Comparison of ENCODE assay signal across 12 mouse cellular contexts in the genomic region with DNA sequence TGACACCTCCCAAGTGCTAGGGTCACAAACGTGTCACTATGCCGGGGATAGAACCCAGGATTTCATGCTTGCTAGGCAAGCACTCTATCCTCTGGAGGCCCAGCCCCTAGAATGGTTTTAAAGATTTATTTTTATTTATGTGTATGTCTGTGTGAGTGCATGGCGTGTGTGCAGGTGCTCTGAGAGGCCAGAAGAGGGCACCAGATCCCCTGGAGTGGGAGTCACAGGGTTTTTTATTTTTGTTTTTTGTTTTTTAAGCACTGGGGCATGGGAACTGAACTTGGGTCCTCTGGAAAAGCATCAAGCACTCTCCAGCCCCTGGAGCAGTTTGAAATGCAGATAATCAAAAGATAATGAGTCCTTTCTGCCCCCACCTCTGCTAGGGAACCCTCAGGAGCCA. TPM values are rescaled to one million over a fixed set of nuclear protein-coding genes. Genes with fewer than 3 reads are reported as not detected.
DNase-seq lines count a peak whose midpoint lies in the region; ATAC-seq and TF ChIP-seq lines count a peak whose summit lies in the region.
"Had no signal": no experiment of that assay in that cellular context is flagged by ENCODE, and none has a peak within 500 bp of the region (broad histone marks: within the 10 kb centered on the region; RNA-seq: fewer than 3 reads in every experiment).

No protein-coding gene starts in this region.

- peaks cover 4% of the 10 kb centered on the region; the same call in 1 of the 2 replicates for H3K9me3 ChIP-seq in liver, embryonic 12.5 days (replicated peaks)
- H3K9me3 ChIP-seq in MEL (replicated peaks; ENCODE audit: insufficient read depth, low read length), result no peaks in the 10 kb centered on the region
- H3K9me3 ChIP-seq: forebrain, embryonic 10.5 days had no signal

- no peak overlapping the region for H3K4me3 ChIP-seq in liver, adult 2 months (ENCODE audit: insufficient read depth, low read depth, low read length)
- no peak overlapping the region for H3K4me3 ChIP-seq in liver, embryonic 12.5 days
- H3K4me3 ChIP-seq in MEL (ENCODE audit: control insufficient read depth in 1 of 2, insufficient read depth in 1 of 2, low read depth in 2 of 2, low read length in 2 of 2), result no peak overlapping the region
- H3K4me3 ChIP-seq: forebrain, embryonic 10.5 days had no signal

- ATAC-seq in liver, embryonic 12.5 days, result no peak
- peak; percentile 34; the same call in 1 of the 2 replicates for ATAC-seq in erythroblast, adult 5-6 weeks (replicated peaks; ENCODE audit: low FRiP score, poor library complexity, severe bottlenecking)
- no peak for ATAC-seq in erythroid progenitor cell, adult 5-6 weeks (replicated peaks; ENCODE audit: low FRiP score, poor library complexity, severe bottlenecking)
- ATAC-seq: Patski had no signal

- WGBS in liver, adult 2 months, result 90% methylated on average over 3 of the region's 3 CpGs
- 64% methylated on average over 3 of the region's 3 CpGs for WGBS in liver, embryonic 12.5 days (ENCODE audit: insufficient replicate concordance)

- DNase-seq in cerebellum, postnatal 10 days, result peak; percentile 66 to 77
- DNase-seq in cerebellum, adult 18-20 months, result no peak
- DNase-seq in liver, adult 2 months (ENCODE audit: extremely low read depth, low read depth, low spot score), result peak; percentile 14
- peak; percentile 38 for DNase-seq in MEL (ENCODE audit: low read depth, low spot score)
- no peak for DNase-seq in adrenal gland, adult 8-10 months
- DNase-seq: B cell, adult 2 months had no signal

- TF ChIP-seq EP300 in MEL (IDR thresholded peaks at IDR 0.05; ENCODE audit: low read depth in 1 of 2, low read length in 2 of 2), result no peak

- no peak overlapping the region for H3K27ac ChIP-seq in liver, adult 2 months (replicated peaks; ENCODE audit: insufficient read depth, low read depth, low read length)
- no peak overlapping the region for H3K27ac ChIP-seq in liver, embryonic 12.5 days
- no peak overlapping the region for H3K27ac ChIP-seq in MEL (ENCODE audit: control insufficient read depth, low read depth, low read length)
- H3K27ac ChIP-seq: forebrain, embryonic 10.5 days had no signal

- peak; percentile 56 for TF ChIP-seq RAD21 in MEL (IDR thresholded peaks at IDR 0.05; ENCODE audit: low read depth, low read length)

- no peak overlapping the region for H3K9ac ChIP-seq in liver, adult 2 months (ENCODE audit: low read depth, low read length)
- no peak overlapping the region for H3K9ac ChIP-seq in liver, embryonic 12.5 days
- no peak overlapping the region for H3K9ac ChIP-seq in MEL (ENCODE audit: control insufficient read depth, low read depth, low read length, poor library complexity, severe bottlenecking)

- H3K27me3 ChIP-seq in liver, adult 2 months (ENCODE audit: control insufficient read depth, insufficient read depth, low read length), result no peaks in the 10 kb centered on the region
- H3K27me3 ChIP-seq in liver, embryonic 12.5 days (replicated peaks), result peaks cover 21% of the 10 kb centered on the region
- H3K27me3 ChIP-seq in MEL (ENCODE audit: control insufficient read depth in 1 of 2, insufficient read depth in 2 of 2, low read length in 2 of 2), result no peaks in the 10 kb centered on the region
- H3K27me3 ChIP-seq: Patski had no signal

- TF ChIP-seq POLR2A in liver, adult 2 months (IDR thresholded peaks at IDR 0.05; ENCODE audit: extremely low read depth, insufficient read depth, low read length), result no peak
- no peak for TF ChIP-seq POLR2A in MEL (IDR thresholded peaks at IDR 0.05; ENCODE audit: control insufficient read depth in 1 of 2, insufficient read depth in 1 of 2, low read depth in 1 of 2, low read length in 2 of 2, poor library complexity in 1 of 2)

- no peaks in the 10 kb centered on the region for H3K36me3 ChIP-seq in liver, adult 2 months (ENCODE audit: control insufficient read depth, insufficient read depth, low read length)
- H3K36me3 ChIP-seq in liver, embryonic 12.5 days, result no peaks in the 10 kb centered on the region
- no peaks in the 10 kb centered on the region for H3K36me3 ChIP-seq in MEL (ENCODE audit: control insufficient read depth in 1 of 2, insufficient read depth in 2 of 2, low read length in 2 of 2)
- H3K36me3 ChIP-seq: forebrain, embryonic 10.5 days had no signal

- H3K4me2 ChIP-seq in liver, embryonic 12.5 days, result no peak overlapping the region

- no peaks in the 10 kb centered on the region for H3K79me2 ChIP-seq in liver, adult 2 months (ENCODE audit: control insufficient read depth, insufficient read depth, low read length)
- no peaks in the 10 kb centered on the region for H3K79me2 ChIP-seq in MEL (ENCODE audit: control insufficient read depth, insufficient read depth, low read length, poor library complexity)

- H3K4me1 ChIP-seq in liver, adult 2 months (ENCODE audit: control insufficient read depth, insufficient read depth, low read length), result no peaks in the 10 kb centered on the region
- H3K4me1 ChIP-seq in liver, embryonic 12.5 days, result peaks cover 12% of the 10 kb centered on the region
- 0 out of 4 replicates have a peak, but pooled peaks cover 0 to 2% of the 10 kb centered on the region in 2 experiments for H3K4me1 ChIP-seq in MEL (ENCODE audit: control insufficient read depth in 1 of 2, insufficient read depth in 2 of 2, low read length in 2 of 2)

- peak; percentile 42; the same call in 1 of the 2 replicates for TF ChIP-seq CTCF in liver, adult 2 months (IDR thresholded peaks at IDR 0.05; ENCODE audit: low read depth, low read length)
- TF ChIP-seq CTCF in MEL (IDR thresholded peaks at IDR 0.05 in 2 of 3, conservative IDR thresholded peaks at IDR 0.05 in 1 of 3; ENCODE audit: control insufficient read depth in 1 of 3, insufficient read depth in 1 of 3, low read depth in 2 of 3, low read length in 3 of 3, poor library complexity in 1 of 3, severe bottlenecking in 1 of 3), result peak; percentile 36 to 66 (median 56); a peak in 5 of 6 replicates

TF ChIP-seq in MEL, 35 proteins besides CTCF, POLR2A, EP300 and RAD21:
- TF ChIP-seq ZKSCAN1 (IDR thresholded peaks at IDR 0.05; ENCODE audit: low read depth, low read length) (no peak), SMC3 (IDR thresholded peaks at IDR 0.05; ENCODE audit: low read depth, low read length) (peak; percentile 53), ZC3H11A (IDR thresholded peaks at IDR 0.05; ENCODE audit: low read depth, low read length) (peak; percentile 36)

RNA-seq across cellular contexts. Expression of gene Mapk13, which starts 7.7 kb away (rescaled TPM):
- total RNA-seq in liver, adult 2 months (2014; rRNA removed), result 0.20 and 0.65 TPM in 2 replicates
- 0.15 and 0.22 TPM in 2 replicates for polyA plus RNA-seq in liver, adult 2 months (2012; rRNA removed)
- polyA plus RNA-seq in liver, embryonic 12.5 days (2016; fragmentation: Nextera tagmentation; extraction: Ambion mirVana), result 2.3 and 2.5 TPM in 2 replicates
- total RNA-seq in MEL (2012; rRNA removed), result 0.04 TPM in 1 of 2 replicates, not detected in the other
- polyA plus RNA-seq in MEL (2012; ENCODE audit: insufficient read depth in 1 of 2, insufficient read length in 2 of 2, low read depth in 1 of 2, low replicate concordance in 2 of 2, missing spikeins in 1 of 2), result 1 to 10 TPM in 1 of 2 experiments, not detected in 1; 1.4 TPM
- 4.6 and 9.8 TPM in 2 replicates for total RNA-seq in erythroblast, adult 5-6 weeks (2015; ENCODE audit: low replicate concordance)
- 2.9 and 11.3 TPM in 2 replicates for total RNA-seq in erythroblast, adult 5-6 weeks (2017; ENCODE audit: low replicate concordance)
- 100 to 1,000 TPM; 128 to 457 (median 281) TPM for total RNA-seq in adrenal gland, adult 8-10 months (2022)
- 2.2 and 12.2 TPM in 2 replicates for total RNA-seq in erythroid progenitor cell, adult 5-6 weeks (2015; ENCODE audit: low replicate concordance)
- total RNA-seq in erythroid progenitor cell, adult 5-6 weeks (2017; ENCODE audit: low replicate concordance), result 0.61 and 4.2 TPM in 2 replicates
- total RNA-seq: megakaryocyte-erythroid progenitor cell, adult 5-6 weeks had no signal

RNA-seq across cellular contexts. Expression of gene Brpf3, which starts 24.1 kb away (rescaled TPM):
- total RNA-seq in liver, adult 2 months (2014; rRNA removed), result 4.4 and 8.9 TPM in 2 replicates
- polyA plus RNA-seq in liver, adult 2 months (2012; rRNA removed), result 14.5 and 18.9 TPM in 2 replicates
- 67.4 and 68.8 TPM in 2 replicates for polyA plus RNA-seq in liver, embryonic 12.5 days (2016; fragmentation: Nextera tagmentation; extraction: Ambion mirVana)
- 1.7 and 2.5 TPM in 2 replicates for total RNA-seq in MEL (2012; rRNA removed)
- polyA plus RNA-seq in MEL (2012; ENCODE audit: insufficient read depth in 1 of 2, insufficient read length in 2 of 2, low read depth in 1 of 2, low replicate concordance in 2 of 2, missing spikeins in 1 of 2), result 10 to 100 TPM in 1 of 2 experiments, not detected in 1; 23.7 TPM
- total RNA-seq in erythroblast, adult 5-6 weeks (2015; ENCODE audit: low replicate concordance), result 325 and 552 TPM in 2 replicates
- total RNA-seq in erythroblast, adult 5-6 weeks (2017; ENCODE audit: low replicate concordance), result 230 and 255 TPM in 2 replicates
- 10 to 100 TPM; 75.6 to 83.4 (median 77.1) TPM for total RNA-seq in adrenal gland, adult 8-10 months (2022)
- total RNA-seq in erythroid progenitor cell, adult 5-6 weeks (2015; ENCODE audit: low replicate concordance), result 497 and 560 TPM in 2 replicates
- 243 and 286 TPM in 2 replicates for total RNA-seq in erythroid progenitor cell, adult 5-6 weeks (2017; ENCODE audit: low replicate concordance)

RNA-seq across cellular contexts. Expression of gene AC170998.1, which starts 50.9 kb away (rescaled TPM):
- 2.3 and 2.8 TPM in 2 replicates for total RNA-seq in liver, adult 2 months (2014; rRNA removed)
- polyA plus RNA-seq in liver, adult 2 months (2012; rRNA removed), result not detected in 2 replicates
- polyA plus RNA-seq in liver, embryonic 12.5 days (2016; fragmentation: Nextera tagmentation; extraction: Ambion mirVana), result 2.5 and 3.1 TPM in 2 replicates
- 0.42 and 0.92 TPM in 2 replicates for total RNA-seq in MEL (2012; rRNA removed)
- polyA plus RNA-seq in MEL (2012; ENCODE audit: insufficient read depth in 1 of 2, insufficient read length in 2 of 2, low read depth in 1 of 2, low replicate concordance in 2 of 2, missing spikeins in 1 of 2), result under 1 TPM in 1 of 2 experiments, not detected in 1; 0.42 TPM
- not detected in 2 replicates for total RNA-seq in erythroblast, adult 5-6 weeks (2015; ENCODE audit: low replicate concordance)
- 8.5 TPM in 1 of 2 replicates, not detected in the other for total RNA-seq in erythroblast, adult 5-6 weeks (2017; ENCODE audit: low replicate concordance)
- 1 to 10 TPM in 3 of 4 experiments, under 1 TPM in 1; 0.58 to 3.7 (median 2.1) TPM for total RNA-seq in adrenal gland, adult 8-10 months (2022)
- 2.1 TPM in 1 of 2 replicates, not detected in the other for total RNA-seq in erythroid progenitor cell, adult 5-6 weeks (2015; ENCODE audit: low replicate concordance)
- total RNA-seq in erythroid progenitor cell, adult 5-6 weeks (2017; ENCODE audit: low replicate concordance), result 13.0 TPM in 1 of 2 replicates, not detected in the other

Comparison
In these comparisons a context has a peak if more than half of its experiments do, and no peak if none do; other contexts are left out.
1. DNase-seq: peak in cerebellum, postnatal 10 days (2 of 2), liver, adult 2 months (single experiment) and MEL (single experiment); none in cerebellum, adult 18-20 months (0 of 2) and adrenal gland, adult 8-10 months (single experiment).
2. RNA of gene Mapk13, which starts 7.7 kb away (total RNA-seq): 128 to 457 TPM in adrenal gland, adult 8-10 months; 0.61 to 12.2 TPM in erythroid progenitor cell, adult 5-6 weeks, 2.9 to 11.3 TPM in erythroblast, adult 5-6 weeks, 0.20 to 0.65 TPM in liver, adult 2 months and 0.04 TPM in MEL; every median in the first group is over 4 times any median in the second.